Mouse (Mus musculus) CH12.LX (cell line): ENCODE results near the gene Ctrl. TPM values are rescaled to one million over a fixed set of nuclear protein-coding genes. Genes with fewer than 3 reads are reported as not detected.

ENCODE experiments used
- DNase-seq: peaks from one replicate; pipeline ENCODE4 v3.0.0-alpha.2; 2013; ENCODE audit errors: extremely low read depth
- H3K27ac ChIP-seq: 2 replicates; pipeline ENCODE4 v1.5.1; 2012; ENCODE audit warnings: low read depth, mild to moderate bottlenecking, control low read depth, moderate library complexity; ENCODE audit not compliant: insufficient read depth
- H3K27me3 ChIP-seq: replicated peaks from 2 replicates; pipeline ENCODE3; 2012; ENCODE audit warnings: inconsistent platforms
- H3K36me3 ChIP-seq, 2 experiments: replicated peaks in 1 of 2; 2 replicates each; pipeline versions ENCODE3 to v1.6.1; 2012; ENCODE audit warnings: inconsistent platforms in 1 of 2, low read length in 1 of 2, mild to moderate bottlenecking in 1 of 2, mixed read lengths in 1 of 2, moderate library complexity in 1 of 2; ENCODE audit not compliant: control insufficient read depth in 1 of 2, insufficient read depth in 1 of 2
- H3K4me1 ChIP-seq, 2 experiments: 2 replicates each; pipeline ENCODE4 v1.6.1; 2012; ENCODE audit warnings: inconsistent platforms in 1 of 2, moderate library complexity in 1 of 2; ENCODE audit not compliant: insufficient read depth in 2 of 2, control insufficient read depth in 1 of 2
- H3K4me2 ChIP-seq: 2 replicates; pipeline ENCODE4 v1.6.1; 2012; ENCODE audit warnings: low read depth, mild to moderate bottlenecking, control low read depth; ENCODE audit not compliant: poor library complexity, insufficient read depth, severe bottlenecking
- H3K4me3 ChIP-seq, 3 experiments: fragments of 150-350 bp in 1 of 3; sonication (generic) in 1 of 3; replicated peaks in 1 of 3; 2 replicates each; pipeline versions ENCODE3 to v1.5.1; 2011 to 2012; ENCODE audit warnings: low read depth in 2 of 3, low read length in 2 of 3, mild to moderate bottlenecking in 2 of 3, moderate library complexity in 2 of 3, control low read depth in 1 of 3, improper control_type of control experiment in 1 of 3, inconsistent platforms in 1 of 3, mixed read lengths in 1 of 3; ENCODE audit not compliant: poor library complexity in 1 of 3
- H3K79me2 ChIP-seq: replicated peaks from 2 replicates; pipeline ENCODE4 v1.6.1; 2012; ENCODE audit warnings: mild to moderate bottlenecking, moderate library complexity; ENCODE audit not compliant: control insufficient read depth, poor library complexity, insufficient read depth, severe bottlenecking; ENCODE audit errors: extremely low read depth
- H3K9ac ChIP-seq: 2 replicates; pipeline ENCODE4 v1.6.1; 2012; ENCODE audit warnings: low read depth, mild to moderate bottlenecking, control low read depth, moderate library complexity; ENCODE audit not compliant: insufficient read depth
- H3K9me3 ChIP-seq: replicated peaks from 2 replicates; pipeline ENCODE3; 2012; ENCODE audit warnings: low read length, inconsistent platforms, mixed read lengths
- CHD2 ChIP-seq: IDR thresholded peaks from 2 replicates; pipeline ENCODE4 v1.6.1; 2011; ENCODE audit warnings: low read length, improper control_type of control experiment
- E2F4 ChIP-seq: IDR thresholded peaks from 2 replicates; pipeline ENCODE4 v1.6.1; 2011; ENCODE audit warnings: low read depth, low read length, improper control_type of control experiment; ENCODE audit not compliant: insufficient replicate concordance
- ELF1 ChIP-seq: IDR thresholded peaks from 2 replicates; pipeline ENCODE4 v1.6.1; 2014; ENCODE audit warnings: low read depth, mild to moderate bottlenecking, inconsistent platforms, low read length, improper control_type of control experiment
- HCFC1 ChIP-seq: IDR thresholded peaks from 2 replicates; pipeline ENCODE4 v1.6.1; 2012; ENCODE audit warnings: low read depth, mild to moderate bottlenecking, inconsistent platforms, low read length, improper control_type of control experiment
- IRF4 ChIP-seq: IDR thresholded peaks from 2 replicates; pipeline ENCODE4 v1.6.1; 2014; ENCODE audit warnings: low read depth, mild to moderate bottlenecking, inconsistent platforms, low read length, improper control_type of control experiment
- JUN ChIP-seq: IDR thresholded peaks from 2 replicates; pipeline ENCODE4 v1.6.1; 2011; ENCODE audit warnings: low read depth, mild to moderate bottlenecking, low read length, improper control_type of control experiment, moderate library complexity; ENCODE audit not compliant: insufficient read depth
- MAX ChIP-seq: IDR thresholded peaks from 2 replicates; pipeline ENCODE4 v1.6.1; 2011; ENCODE audit warnings: low read length, improper control_type of control experiment
- MAZ ChIP-seq: IDR thresholded peaks from 2 replicates; pipeline ENCODE4 v1.6.1; 2012; ENCODE audit warnings: low read depth, mild to moderate bottlenecking, inconsistent platforms, low read length, improper control_type of control experiment, moderate library complexity
- MXI1 ChIP-seq: IDR thresholded peaks from 2 replicates; pipeline ENCODE4 v1.6.1; 2011; ENCODE audit warnings: mild to moderate bottlenecking, low read depth, low read length, improper control_type of control experiment
- MYC ChIP-seq: IDR thresholded peaks from 2 replicates; pipeline ENCODE4 v1.6.1; 2011; ENCODE audit warnings: low read depth, mild to moderate bottlenecking, improper control_type of control experiment, low read length
- NELFE ChIP-seq: IDR thresholded peaks from 2 replicates; pipeline ENCODE4 v1.6.1; 2011; ENCODE audit warnings: low read depth, low read length, improper control_type of control experiment
- PAX5 ChIP-seq: IDR thresholded peaks from 2 replicates; pipeline ENCODE4 v1.6.1; 2012; ENCODE audit warnings: low read length, inconsistent platforms, mixed read lengths
- POLR2A ChIP-seq: IDR thresholded peaks from 2 replicates; pipeline ENCODE4 v1.6.1; 2011; ENCODE audit warnings: low read depth, mild to moderate bottlenecking, improper control_type of control experiment, low read length
- POLR2AphosphoS2 ChIP-seq: IDR thresholded peaks from 2 replicates; pipeline ENCODE4 v1.6.1; 2011; ENCODE audit warnings: low read depth, low read length, improper control_type of control experiment
- RAD21 ChIP-seq: IDR thresholded peaks from 2 replicates; pipeline ENCODE4 v1.6.1; 2011; ENCODE audit warnings: low read depth, mild to moderate bottlenecking, low read length, improper control_type of control experiment, moderate library complexity
- TBP ChIP-seq: conservative IDR thresholded peaks from 2 replicates; pipeline ENCODE4 v1.6.1; 2011; ENCODE audit warnings: low read depth, low read length, improper control_type of control experiment
- TCF12 ChIP-seq: IDR thresholded peaks from 2 replicates; pipeline ENCODE4 v1.6.1; 2014; ENCODE audit warnings: low read depth, mild to moderate bottlenecking, inconsistent platforms, low read length, improper control_type of control experiment
- UBTF ChIP-seq: IDR thresholded peaks from 2 replicates; pipeline ENCODE4 v1.6.1; 2012; ENCODE audit warnings: low read depth, mild to moderate bottlenecking, inconsistent platforms, low read length, improper control_type of control experiment, moderate library complexity
- ZKSCAN1 ChIP-seq: IDR thresholded peaks from 2 replicates; pipeline ENCODE4 v1.6.1; 2012; ENCODE audit warnings: low read depth, inconsistent platforms, low read length, improper control_type of control experiment, borderline replicate concordance
- dilution Hi-C: fragments of 300-500 bp; cut with MboI; formaldehyde crosslinking; loops from 2 replicates; pipeline ENCODE4 v1.14.3; 2020; ENCODE audit warnings: low sequenced_read_pairs; ENCODE audit not compliant: extremely low pct_unique_long_range_greater_than_20kb, extremely low pct_ligation_motif_present
- in situ Hi-C: fragments of 300-500 bp; cut with MboI; formaldehyde crosslinking; loops from 3 replicates; pipeline ENCODE4 v1.14.3; 2019; ENCODE audit warnings: low sequenced_read_pairs, low pct_ligation_motif_present, low pct_unique_long_range_greater_than_20kb, mixed read lengths
- polyA plus RNA-seq: library from polyadenylated mRNA; unstranded; fragments of >175 nt; gene quantifications from 2 replicates; pipeline ENCODE4 v1.2.1, GENCODE M21; 2012; ENCODE audit warnings: low read depth; ENCODE audit not compliant: insufficient read length
- total RNA-seq, 2 experiments: library from RNA; depleted of rRNA; stranded (reverse); fragments of 300-350 nt in 1 of 2; fragments of >200 nt in 1 of 2; gene quantifications; 2 replicates each; pipeline ENCODE4 v1.2.3; 2012 to 2014

The Ctrl gene
- total and polyA plus RNA-seq, 3 experiments, result 1.3 to 5.3 (median 2.0) TPM

DNA sequence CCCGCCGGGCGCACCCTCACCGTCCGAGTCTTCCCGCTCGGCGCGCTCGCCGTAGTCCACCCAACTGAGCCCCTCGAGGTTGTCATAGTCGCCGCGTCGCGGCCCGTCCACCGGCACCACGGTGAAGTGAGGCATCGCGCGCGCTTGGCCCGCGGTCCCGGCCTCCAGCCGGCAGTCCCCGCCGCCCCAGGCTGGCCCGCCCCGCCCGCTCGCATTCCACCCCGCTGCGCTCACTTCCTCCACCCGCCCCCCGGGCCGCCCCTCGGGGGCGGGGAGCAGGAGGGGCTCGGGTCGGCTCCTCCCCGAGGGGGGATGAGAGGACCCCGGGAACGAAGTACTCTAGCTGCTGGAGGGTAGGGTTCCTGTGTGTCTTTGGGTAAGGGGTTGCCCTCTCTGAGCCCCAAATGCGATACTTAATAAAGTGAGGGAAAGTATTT, 32.3 kb upstream of the Ctrl start, which contains the start of gene Slc12a4:
Slc12a4 (minus strand) TSS at position 193 of the 437 bp plus-strand sequence.
- H3K4me3 ChIP-seq, result peak within 1 kb of the TSS; percentile 69 to 88 (median 81)
- TF ChIP-seq MAX, result no peak
- no peak for TF ChIP-seq MYC
- TF ChIP-seq NELFE, result no peak; the same call in 1 of the 2 replicates
- TF ChIP-seq PAX5, result no peak
- TF ChIP-seq IRF4, result no peak
- no peak for TF ChIP-seq CHD2
- TF ChIP-seq HCFC1, result no peak
- no peak for TF ChIP-seq JUN
- no peak for TF ChIP-seq ZKSCAN1
- no peak for TF ChIP-seq POLR2AphosphoS2
- 0 out of 2 replicates have a peak, but pooled peaks have one; percentile 3 for TF ChIP-seq MXI1
- TF ChIP-seq ELF1, result peak; percentile 65
- no peak for TF ChIP-seq RAD21
- 0 out of 2 replicates have a peak, but pooled peaks have one; percentile 12 for TF ChIP-seq TCF12
- peak; percentile 70 for TF ChIP-seq POLR2A
- TF ChIP-seq E2F4, result no peak
- TF ChIP-seq MAZ, result peak; percentile 76; the same call in 1 of the 2 replicates
- H3K4me2 ChIP-seq, result peak within 1 kb of the TSS; percentile 42
- peaks cover 6 to 14% of the 10 kb centered on the region in 2 experiments for H3K4me1 ChIP-seq
- H3K27me3 ChIP-seq, result peaks cover 19% of the 10 kb centered on the region
- no peaks in the 10 kb centered on the region for H3K79me2 ChIP-seq
- dilution Hi-C loops (no loop called here), in situ Hi-C loops (no loop called here)
- DNase-seq, result peak; percentile 44
- no peaks in the 10 kb centered on the region for H3K9me3 ChIP-seq
- no peak within 1 kb of the TSS for H3K27ac ChIP-seq
- no peaks in the 10 kb centered on the region for H3K36me3 ChIP-seq
- peak within 1 kb of the TSS; percentile 62 for H3K9ac ChIP-seq

DNA sequence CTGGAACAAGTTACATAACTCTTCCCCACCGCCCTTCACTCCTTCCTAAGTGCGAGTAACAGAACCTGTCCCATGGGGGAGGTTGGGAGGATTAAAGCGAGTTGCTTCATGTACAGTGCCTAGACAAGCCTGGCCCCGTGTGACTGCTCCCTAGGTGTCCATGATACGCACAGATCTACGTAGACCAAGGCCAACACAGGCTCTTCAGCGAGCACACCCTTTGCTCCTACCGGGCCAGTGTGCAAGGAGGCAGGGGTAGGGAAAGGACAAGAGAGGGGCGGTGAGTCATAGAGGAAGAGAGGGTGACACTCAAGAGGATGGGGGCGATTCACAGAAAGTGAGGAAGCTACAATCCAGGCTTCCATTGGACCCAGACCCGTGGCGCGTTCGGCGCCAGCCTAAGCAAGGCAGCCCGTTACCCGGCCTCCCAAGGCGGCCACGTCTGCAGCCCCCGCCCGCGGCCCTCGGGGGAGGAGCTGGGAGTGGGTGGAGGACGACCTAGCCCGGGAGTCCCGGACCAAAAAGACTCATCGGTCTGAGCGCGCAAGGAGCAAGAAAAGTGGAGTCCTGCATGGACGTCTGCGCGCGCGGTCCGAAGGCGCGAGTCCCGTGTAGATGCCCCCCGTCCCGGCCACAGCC, 31.7 kb upstream of the Ctrl start:
- in situ Hi-C loops (no loop called here), dilution Hi-C loops (no loop called here)
- H3K4me1 ChIP-seq, result peaks cover 6 to 14% of the 10 kb centered on the region in 2 experiments
- no peaks in the 10 kb centered on the region for H3K79me2 ChIP-seq
- H3K9ac ChIP-seq, result peak overlapping the region; percentile 62
- TF ChIP-seq TBP (no peak), UBTF (peak; percentile 54; the same call in 1 of the 2 replicates)
- H3K9me3 ChIP-seq, result no peaks in the 10 kb centered on the region
- H3K27me3 ChIP-seq, result peaks cover 19% of the 10 kb centered on the region
- H3K4me2 ChIP-seq, result peak overlapping the region; percentile 42
- peaks cover 0 to 1% of the 10 kb centered on the region in 2 experiments for H3K36me3 ChIP-seq
- DNase-seq, result peak; percentile 28
- no peak overlapping the region for H3K27ac ChIP-seq
- peak overlapping the region; percentile 69 to 88 (median 81) for H3K4me3 ChIP-seq
